Mouse (Mus musculus) CH12.LX (cell line): ENCODE results near the gene Enah. TPM values are rescaled to one million over a fixed set of nuclear protein-coding genes. Genes with fewer than 3 reads are reported as not detected.
A peak's percentile ranks its signal among the peaks of the same experiment; 100 is the strongest.

Experiments used
- DNase-seq: peaks from one replicate; pipeline ENCODE4 v3.0.0-alpha.2; 2013; ENCODE audit errors: extremely low read depth
- H3K27ac ChIP-seq: 2 replicates; pipeline ENCODE4 v1.5.1; 2012; ENCODE audit warnings: low read depth, mild to moderate bottlenecking, control low read depth, moderate library complexity; ENCODE audit not compliant: insufficient read depth
- H3K27me3 ChIP-seq: replicated peaks from 2 replicates; pipeline ENCODE3; 2012; ENCODE audit warnings: inconsistent platforms
- H3K36me3 ChIP-seq, 2 experiments: replicated peaks in 1 of 2; 2 replicates each; pipeline versions ENCODE3 to v1.6.1; 2012; ENCODE audit warnings: inconsistent platforms in 1 of 2, low read length in 1 of 2, mild to moderate bottlenecking in 1 of 2, mixed read lengths in 1 of 2, moderate library complexity in 1 of 2; ENCODE audit not compliant: control insufficient read depth in 1 of 2, insufficient read depth in 1 of 2
- H3K4me1 ChIP-seq, 2 experiments: 2 replicates each; pipeline ENCODE4 v1.6.1; 2012; ENCODE audit warnings: inconsistent platforms in 1 of 2, moderate library complexity in 1 of 2; ENCODE audit not compliant: insufficient read depth in 2 of 2, control insufficient read depth in 1 of 2
- H3K4me2 ChIP-seq: 2 replicates; pipeline ENCODE4 v1.6.1; 2012; ENCODE audit warnings: low read depth, mild to moderate bottlenecking, control low read depth; ENCODE audit not compliant: poor library complexity, insufficient read depth, severe bottlenecking
- H3K4me3 ChIP-seq, 3 experiments: fragments of 150-350 bp in 1 of 3; sonication (generic) in 1 of 3; replicated peaks in 1 of 3; 2 replicates each; pipeline versions ENCODE3 to v1.5.1; 2011 to 2012; ENCODE audit warnings: low read depth in 2 of 3, low read length in 2 of 3, mild to moderate bottlenecking in 2 of 3, moderate library complexity in 2 of 3, control low read depth in 1 of 3, improper control_type of control experiment in 1 of 3, inconsistent platforms in 1 of 3, mixed read lengths in 1 of 3; ENCODE audit not compliant: poor library complexity in 1 of 3
- H3K79me2 ChIP-seq: replicated peaks from 2 replicates; pipeline ENCODE4 v1.6.1; 2012; ENCODE audit warnings: mild to moderate bottlenecking, moderate library complexity; ENCODE audit not compliant: control insufficient read depth, poor library complexity, insufficient read depth, severe bottlenecking; ENCODE audit errors: extremely low read depth
- H3K9ac ChIP-seq: 2 replicates; pipeline ENCODE4 v1.6.1; 2012; ENCODE audit warnings: low read depth, mild to moderate bottlenecking, control low read depth, moderate library complexity; ENCODE audit not compliant: insufficient read depth
- H3K9me3 ChIP-seq: replicated peaks from 2 replicates; pipeline ENCODE3; 2012; ENCODE audit warnings: low read length, inconsistent platforms, mixed read lengths
- BHLHE40 ChIP-seq: IDR thresholded peaks from 2 replicates; pipeline ENCODE4 v1.6.1; 2011; ENCODE audit warnings: mild to moderate bottlenecking, low read depth, low read length, improper control_type of control experiment
- CHD1 ChIP-seq: IDR thresholded peaks from 2 replicates; pipeline ENCODE4 v1.6.1; 2012; ENCODE audit warnings: low read depth, low read length, improper control_type of control experiment, inconsistent platforms
- CHD2 ChIP-seq: IDR thresholded peaks from 2 replicates; pipeline ENCODE4 v1.6.1; 2011; ENCODE audit warnings: low read length, improper control_type of control experiment
- CTCF ChIP-seq, 2 experiments: IDR thresholded peaks in 1 of 2; conservative IDR thresholded peaks in 1 of 2; 2 replicates each; pipeline ENCODE4 v1.5.1; 2011 to 2012; ENCODE audit warnings: low read depth in 2 of 2, low read length in 2 of 2, improper control_type of control experiment in 1 of 2, inconsistent platforms in 1 of 2, mild to moderate bottlenecking in 1 of 2, moderate library complexity in 1 of 2
- E2F4 ChIP-seq: IDR thresholded peaks from 2 replicates; pipeline ENCODE4 v1.6.1; 2011; ENCODE audit warnings: low read depth, low read length, improper control_type of control experiment; ENCODE audit not compliant: insufficient replicate concordance
- ELF1 ChIP-seq: IDR thresholded peaks from 2 replicates; pipeline ENCODE4 v1.6.1; 2014; ENCODE audit warnings: low read depth, mild to moderate bottlenecking, inconsistent platforms, low read length, improper control_type of control experiment
- EP300 ChIP-seq: IDR thresholded peaks from 2 replicates; pipeline ENCODE4 v1.6.1; 2011; ENCODE audit warnings: low read length, improper control_type of control experiment
- ETS1 ChIP-seq: conservative IDR thresholded peaks from 2 replicates; pipeline ENCODE4 v1.6.1; 2012; ENCODE audit warnings: low read depth, mild to moderate bottlenecking, inconsistent platforms, low read length, improper control_type of control experiment, moderate library complexity
- GABPA ChIP-seq: IDR thresholded peaks from 2 replicates; pipeline ENCODE4 v1.6.1; 2012; ENCODE audit warnings: low read depth, low read length, improper control_type of control experiment, inconsistent platforms; ENCODE audit not compliant: insufficient replicate concordance
- IRF4 ChIP-seq: IDR thresholded peaks from 2 replicates; pipeline ENCODE4 v1.6.1; 2014; ENCODE audit warnings: low read depth, mild to moderate bottlenecking, inconsistent platforms, low read length, improper control_type of control experiment
- JUN ChIP-seq: IDR thresholded peaks from 2 replicates; pipeline ENCODE4 v1.6.1; 2011; ENCODE audit warnings: low read depth, mild to moderate bottlenecking, low read length, improper control_type of control experiment, moderate library complexity; ENCODE audit not compliant: insufficient read depth
- JUND ChIP-seq: conservative IDR thresholded peaks from 2 replicates; pipeline ENCODE4 v1.6.1; 2011; ENCODE audit warnings: low read depth, low read length, improper control_type of control experiment
- MAFK ChIP-seq: IDR thresholded peaks from 2 replicates; pipeline ENCODE4 v1.6.1; 2011; ENCODE audit warnings: low read length, improper control_type of control experiment; ENCODE audit not compliant: insufficient replicate concordance
- MAX ChIP-seq: IDR thresholded peaks from 2 replicates; pipeline ENCODE4 v1.6.1; 2011; ENCODE audit warnings: low read length, improper control_type of control experiment
- MXI1 ChIP-seq: IDR thresholded peaks from 2 replicates; pipeline ENCODE4 v1.6.1; 2011; ENCODE audit warnings: mild to moderate bottlenecking, low read depth, low read length, improper control_type of control experiment
- MYC ChIP-seq: IDR thresholded peaks from 2 replicates; pipeline ENCODE4 v1.6.1; 2011; ENCODE audit warnings: low read depth, mild to moderate bottlenecking, improper control_type of control experiment, low read length
- PAX5 ChIP-seq: IDR thresholded peaks from 2 replicates; pipeline ENCODE4 v1.6.1; 2012; ENCODE audit warnings: low read length, inconsistent platforms, mixed read lengths
- POLR2A ChIP-seq: IDR thresholded peaks from 2 replicates; pipeline ENCODE4 v1.6.1; 2011; ENCODE audit warnings: low read depth, mild to moderate bottlenecking, improper control_type of control experiment, low read length
- POLR2AphosphoS2 ChIP-seq: IDR thresholded peaks from 2 replicates; pipeline ENCODE4 v1.6.1; 2011; ENCODE audit warnings: low read depth, low read length, improper control_type of control experiment
- RAD21 ChIP-seq: IDR thresholded peaks from 2 replicates; pipeline ENCODE4 v1.6.1; 2011; ENCODE audit warnings: low read depth, mild to moderate bottlenecking, low read length, improper control_type of control experiment, moderate library complexity
- SIN3A ChIP-seq: IDR thresholded peaks from 2 replicates; pipeline ENCODE4 v1.6.1; 2012; ENCODE audit warnings: low read length, improper control_type of control experiment, inconsistent platforms
- TCF12 ChIP-seq: IDR thresholded peaks from 2 replicates; pipeline ENCODE4 v1.6.1; 2014; ENCODE audit warnings: low read depth, mild to moderate bottlenecking, inconsistent platforms, low read length, improper control_type of control experiment
- UBTF ChIP-seq: IDR thresholded peaks from 2 replicates; pipeline ENCODE4 v1.6.1; 2012; ENCODE audit warnings: low read depth, mild to moderate bottlenecking, inconsistent platforms, low read length, improper control_type of control experiment, moderate library complexity
- USF1 ChIP-seq: IDR thresholded peaks from 2 replicates; pipeline ENCODE4 v1.6.1; 2014; ENCODE audit warnings: low read depth, mild to moderate bottlenecking, inconsistent platforms, low read length, improper control_type of control experiment
- USF2 ChIP-seq: conservative IDR thresholded peaks from 2 replicates; pipeline ENCODE4 v1.6.1; 2011; ENCODE audit warnings: low read depth, low read length, improper control_type of control experiment
- ZC3H11A ChIP-seq: IDR thresholded peaks from 2 replicates; pipeline ENCODE4 v1.6.1; 2012; ENCODE audit warnings: low read depth, mild to moderate bottlenecking, inconsistent platforms, low read length, improper control_type of control experiment
- ZKSCAN1 ChIP-seq: IDR thresholded peaks from 2 replicates; pipeline ENCODE4 v1.6.1; 2012; ENCODE audit warnings: low read depth, inconsistent platforms, low read length, improper control_type of control experiment, borderline replicate concordance
- ZNF384 ChIP-seq: IDR thresholded peaks from 2 replicates; pipeline ENCODE4 v1.6.1; 2012; ENCODE audit warnings: low read depth, low read length, improper control_type of control experiment, inconsistent platforms
- dilution Hi-C: fragments of 300-500 bp; cut with MboI; formaldehyde crosslinking; loops from 2 replicates; pipeline ENCODE4 v1.14.3; 2020; ENCODE audit warnings: low sequenced_read_pairs; ENCODE audit not compliant: extremely low pct_unique_long_range_greater_than_20kb, extremely low pct_ligation_motif_present
- in situ Hi-C: fragments of 300-500 bp; cut with MboI; formaldehyde crosslinking; loops from 3 replicates; pipeline ENCODE4 v1.14.3; 2019; ENCODE audit warnings: low sequenced_read_pairs, low pct_ligation_motif_present, low pct_unique_long_range_greater_than_20kb, mixed read lengths
- polyA plus RNA-seq: library from polyadenylated mRNA; unstranded; fragments of >175 nt; gene quantifications from 2 replicates; pipeline ENCODE4 v1.2.1, GENCODE M21; 2012; ENCODE audit warnings: low read depth; ENCODE audit not compliant: insufficient read length
- total RNA-seq, 2 experiments: library from RNA; depleted of rRNA; stranded (reverse); fragments of 300-350 nt in 1 of 2; fragments of >200 nt in 1 of 2; gene quantifications; 2 replicates each; pipeline ENCODE4 v1.2.3; 2012 to 2014

The Enah gene
- total and polyA plus RNA-seq, 3 experiments: 45.3 to 75.3 (median 72.6) TPM

GRCm38 (mm10) chr1:181958392-181958791 lies 61.4 kb downstream of the Enah start:
- H3K79me2 ChIP-seq: peaks cover 22% of the 10 kb centered on the region
- no peaks in the 10 kb centered on the region for H3K27me3 ChIP-seq
- no peak overlapping the region for H3K4me3 ChIP-seq
- H3K9me3 ChIP-seq: no peaks in the 10 kb centered on the region
- no peak overlapping the region for H3K9ac ChIP-seq
- in situ Hi-C loops (no loop called here), dilution Hi-C loops (no loop called here)
- peak overlapping the region; percentile 79 for H3K27ac ChIP-seq
- peaks cover 4 to 52% of the 10 kb centered on the region in 2 experiments; a peak in 3 of 4 replicates for H3K4me1 ChIP-seq
- DNase-seq: no peak
- peaks cover 10 to 25% of the 10 kb centered on the region in 2 experiments for H3K36me3 ChIP-seq
- TF ChIP-seq MAX (no peak), MAFK (peak; percentile 92)
- 0 out of 2 replicates have a peak overlapping the region, but pooled peaks have one; percentile 15 for H3K4me2 ChIP-seq

- Histone ChIP-seq H3K4me3 (no peak overlapping the region), H3K36me3 (peaks cover 7 to 27% of the 10 kb centered on the region in 2 experiments), H3K4me1 (peaks cover 5 to 51% of the 10 kb centered on the region in 2 experiments; a peak in 3 of 4 replicates), H3K27me3 (no peaks in the 10 kb centered on the region), H3K27ac (no peak overlapping the region; the same call in 1 of the 2 replicates), H3K9me3 (no peaks in the 10 kb centered on the region), H3K4me2 (peak overlapping the region; percentile 44; the same call in 1 of the 2 replicates), H3K79me2 (peaks cover 16% of the 10 kb centered on the region), H3K9ac (no peak overlapping the region)
- DNase-seq: no peak
- TF ChIP-seq TCF12 (peak; percentile 47; the same call in 1 of the 2 replicates), ZC3H11A (no peak), USF2 (no peak), CTCF (conservative IDR thresholded peaks at IDR 0.05 in 1 of 2, IDR thresholded peaks at IDR 0.05 in 1 of 2; ENCODE audit: low read depth in 2 of 2, low read length in 2 of 2) (no peak), GABPA (no peak), ZNF384 (no peak), PAX5 (no peak), MXI1 (no peak), CHD1 (no peak), JUN (no peak), POLR2A (no peak), RAD21 (no peak), ELF1 (no peak), CHD2 (no peak), ETS1 (0 out of 2 replicates have a peak, but pooled peaks have one; percentile 47), EP300 (peak; percentile 78), ZKSCAN1 (no peak), POLR2AphosphoS2 (no peak), UBTF (no peak), E2F4 (no peak), MYC (no peak), MAX (no peak), USF1 (no peak), BHLHE40 (peak; percentile 25; the same call in 1 of the 2 replicates), IRF4 (peak; percentile 67; the same call in 1 of the 2 replicates), JUND (no peak), SIN3A (no peak)
- dilution Hi-C loops (no loop called here), in situ Hi-C loops (no loop called here)
Observed at GRCm38 (mm10) chr1:181957736-181958135, 62.1 kb downstream of the Enah start.
